Mouse (Mus musculus): ENCODE measurements around the gene Gm572. TPM values are rescaled to one million over a fixed set of nuclear protein-coding genes. Genes with fewer than 3 reads are reported as not detected.

The Gm572 gene
- total RNA-seq, 2 experiments from 2014 or later, result not detected

DNA sequence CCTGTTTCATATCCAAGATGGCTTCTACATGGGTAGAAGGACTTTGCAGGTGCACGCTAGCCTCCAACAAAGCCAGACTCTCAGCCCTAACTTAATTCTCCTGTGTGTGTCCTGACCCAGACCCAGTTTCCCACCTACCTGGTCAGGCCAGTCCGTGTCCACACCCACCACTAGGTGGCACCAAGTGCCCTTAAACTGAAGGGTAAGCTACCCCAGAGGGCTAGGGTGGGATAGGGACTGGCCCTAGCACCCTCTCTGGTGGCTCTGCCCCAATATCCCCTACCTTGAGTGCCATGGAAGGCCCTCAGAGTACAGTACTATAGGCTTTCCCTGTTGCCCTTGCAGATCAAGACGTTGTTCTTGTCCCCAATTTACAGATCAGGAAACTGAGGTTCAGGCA, 61.6 kb downstream of the Gm572 start:
- ATAC-seq (replicated peaks; ENCODE audit: low FRiP score, low TSS enrichment, poor library complexity, severe bottlenecking), result peak; percentile 67

DNA sequence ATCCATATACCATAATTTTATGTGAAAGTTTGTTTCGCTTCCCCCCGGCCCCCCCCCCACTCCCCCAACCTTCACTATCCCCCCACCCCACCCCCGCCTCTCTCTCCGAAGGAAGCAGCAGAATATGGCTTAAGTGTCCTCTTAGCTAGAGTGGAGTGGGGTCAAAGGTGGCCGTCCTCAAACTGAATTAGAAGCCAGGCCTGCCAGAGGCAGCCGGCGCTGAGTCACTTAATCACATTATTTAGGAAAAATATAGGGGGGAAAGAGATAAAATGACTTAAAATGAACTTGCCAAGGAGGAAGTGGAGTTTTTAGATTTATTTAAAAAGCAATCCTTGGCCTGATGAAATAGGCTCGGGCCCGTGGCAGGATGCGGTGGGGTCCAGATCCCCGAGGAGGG, 65.7 kb downstream of the Gm572 start:
- no peak for ATAC-seq (replicated peaks; ENCODE audit: low FRiP score, low TSS enrichment, poor library complexity, severe bottlenecking)

DNA sequence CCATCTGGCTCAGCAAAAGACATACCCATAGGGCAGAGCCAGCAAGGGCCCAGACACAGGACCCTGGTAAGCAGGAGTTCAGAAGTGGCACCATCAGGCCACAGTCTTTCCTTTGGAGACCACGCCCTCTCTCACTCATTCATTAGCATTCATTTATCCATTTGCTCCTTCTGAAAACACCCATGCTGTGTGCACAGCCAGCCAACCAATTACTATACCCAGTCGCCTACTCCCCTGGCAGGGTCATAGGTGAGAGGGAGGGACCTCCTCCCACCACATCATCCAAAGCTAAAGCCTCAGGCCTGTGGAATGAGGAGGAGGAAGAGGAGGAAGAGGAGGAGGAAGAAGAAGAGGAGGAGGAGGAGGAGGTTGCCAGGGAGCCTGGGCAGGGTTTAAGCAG, 67.3 kb downstream of the Gm572 start:
- ATAC-seq (replicated peaks; ENCODE audit: low FRiP score, low TSS enrichment, poor library complexity, severe bottlenecking), result 0 out of 2 replicates have a peak, but pooled peaks have one; percentile 24

DNA sequence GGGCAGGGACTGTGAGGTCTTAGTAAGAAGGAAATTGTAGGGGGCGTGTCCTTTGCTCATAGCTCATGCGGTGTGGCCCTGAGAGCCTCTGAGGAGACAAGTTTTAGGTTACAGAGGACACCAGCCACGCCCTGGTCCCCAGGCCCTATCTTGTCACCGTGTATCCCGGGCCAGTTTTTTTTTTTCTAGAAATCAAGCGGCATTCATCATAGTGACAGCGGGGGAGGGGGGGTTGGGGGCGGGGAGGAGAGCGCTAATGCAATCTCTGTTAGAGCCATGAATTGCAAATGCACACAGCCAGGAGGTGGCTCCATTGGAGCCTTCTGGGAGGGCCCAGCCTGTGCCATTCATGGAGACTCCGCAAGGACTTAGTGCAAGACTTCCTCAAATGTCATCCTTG, 68.2 kb downstream of the Gm572 start:
- no peak; the same call in 1 of the 2 replicates for ATAC-seq (replicated peaks; ENCODE audit: low FRiP score, low TSS enrichment, poor library complexity, severe bottlenecking)

DNA sequence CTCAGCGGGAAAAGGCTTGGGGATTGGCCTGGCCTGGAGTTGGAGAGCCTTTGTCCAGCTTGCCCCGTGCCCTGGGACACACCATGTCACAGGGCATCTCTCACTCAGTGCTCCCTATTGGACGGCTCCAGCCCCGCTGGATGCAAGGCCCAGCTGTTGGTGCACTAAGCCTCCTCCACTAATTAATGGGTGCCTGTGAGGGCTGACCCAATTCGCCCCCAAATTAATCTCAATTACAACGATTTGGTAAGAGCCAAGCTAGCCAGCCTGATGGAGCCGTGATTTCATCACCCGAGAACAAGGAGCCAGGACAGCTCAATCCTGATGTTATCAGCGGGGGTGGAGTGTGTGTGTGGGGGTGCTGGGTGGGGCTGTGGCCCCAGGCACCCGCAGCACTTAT, 69.5 kb downstream of the Gm572 start:
- ATAC-seq (replicated peaks; ENCODE audit: low FRiP score, low TSS enrichment, poor library complexity, severe bottlenecking), result no peak

DNA sequence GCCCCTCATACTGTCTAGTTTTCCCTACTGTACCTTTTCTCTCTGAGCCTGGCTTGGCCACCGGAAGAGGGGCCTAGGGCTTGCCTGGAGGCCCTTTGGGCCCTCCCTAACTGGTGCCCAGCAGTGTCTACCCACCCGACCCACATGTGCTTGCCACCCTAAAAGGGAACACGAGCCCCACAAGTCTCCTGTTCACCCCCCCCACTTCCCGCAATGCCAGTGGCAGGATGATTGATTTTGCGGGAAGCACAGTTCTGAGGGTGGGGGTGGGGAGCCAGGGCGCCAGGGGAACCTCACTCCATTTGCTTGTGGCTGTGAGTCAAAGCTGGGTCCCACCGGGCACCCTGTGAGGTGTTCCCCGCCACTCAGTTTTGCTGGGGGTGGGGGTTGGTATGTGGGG, 70.9 kb downstream of the Gm572 start:
- no peak for ATAC-seq (replicated peaks; ENCODE audit: low FRiP score, low TSS enrichment, poor library complexity, severe bottlenecking)

DNA sequence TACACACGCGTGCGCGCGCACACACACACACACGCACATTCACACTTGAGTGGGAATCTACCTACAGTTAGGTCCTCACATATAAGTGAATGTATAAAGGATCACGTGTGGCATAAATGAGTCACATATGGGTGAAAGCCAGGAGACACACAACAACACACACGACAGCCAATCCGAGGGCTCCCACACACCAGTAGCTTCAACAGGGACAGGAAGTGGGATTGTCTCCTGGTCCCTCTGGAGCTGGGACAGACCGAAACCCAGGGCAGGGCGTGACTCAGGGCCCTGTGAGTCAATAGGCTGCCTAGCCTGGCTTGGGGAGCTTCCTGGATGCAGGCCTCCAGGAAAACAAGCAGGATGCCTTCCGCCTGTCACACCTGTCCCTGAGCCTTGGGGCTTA, 71.6 kb downstream of the Gm572 start:
- ATAC-seq (replicated peaks; ENCODE audit: low FRiP score, low TSS enrichment, poor library complexity, severe bottlenecking), result no peak

DNA sequence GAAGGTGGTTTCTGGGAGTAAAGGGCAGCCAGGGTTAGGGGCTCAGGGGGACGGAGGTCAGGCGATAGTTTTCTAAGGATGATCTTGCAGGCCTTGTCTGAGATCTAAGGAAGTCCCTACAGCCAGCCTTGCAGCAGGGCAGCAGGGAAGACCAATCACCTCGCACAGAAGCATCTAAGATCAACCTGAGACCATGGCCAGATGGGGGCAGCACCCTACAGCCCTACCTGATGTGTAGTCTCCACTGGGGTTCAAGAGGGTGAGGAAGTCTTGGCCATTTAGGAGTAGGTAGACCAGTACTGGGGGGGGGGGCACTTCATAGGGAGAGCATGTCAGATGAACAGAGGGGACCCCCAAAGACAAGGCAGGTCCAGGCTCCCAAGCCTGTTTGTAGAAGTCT, 72.3 kb downstream of the Gm572 start:
- peak; percentile 44; the same call in 1 of the 2 replicates for ATAC-seq (replicated peaks; ENCODE audit: low FRiP score, low TSS enrichment, poor library complexity, severe bottlenecking)

Other genes starting within 250 kb of the Gm572 start
- gene Ubiad1, start 198.5 kb upstream of the Gm572 start, total RNA-seq (2014; fragmentation: Nextera tagmentation), result 14.9 and 21.7 TPM in 2 replicates
- 10.1 and 12.9 TPM in 2 replicates for gene Ubiad1, start 198.5 kb upstream of the Gm572 start, total RNA-seq (2017)
- 26.5 and 27.9 TPM in 2 replicates for gene Mtor, start 194.7 kb upstream of the Gm572 start, total RNA-seq (2014; fragmentation: Nextera tagmentation)
- gene Mtor, start 194.7 kb upstream of the Gm572 start, total RNA-seq (2017), result 9.1 and 12.2 TPM in 2 replicates
- gene Angptl7, start 142.9 kb upstream of the Gm572 start, total RNA-seq (2014; fragmentation: Nextera tagmentation), result not detected in 2 replicates
- not detected in 2 replicates for gene Angptl7, start 142.9 kb upstream of the Gm572 start, total RNA-seq (2017)
- gene Exosc10, start 84.9 kb upstream of the Gm572 start, total RNA-seq (2014; fragmentation: Nextera tagmentation), result 69.1 and 70.6 TPM in 2 replicates
- gene Exosc10, start 84.9 kb upstream of the Gm572 start, total RNA-seq (2017), result 54.7 and 66.6 TPM in 2 replicates
- 261 and 281 TPM in 2 replicates for gene Srm, start 51.8 kb upstream of the Gm572 start, total RNA-seq (2014; fragmentation: Nextera tagmentation)
- gene Srm, start 51.8 kb upstream of the Gm572 start, total RNA-seq (2017), result 31.8 and 77.4 TPM in 2 replicates
- gene Masp2, start 40.8 kb upstream of the Gm572 start, total RNA-seq (2014; fragmentation: Nextera tagmentation), result not detected in 2 replicates
- 0.33 TPM in 1 of 2 replicates, not detected in the other for gene Masp2, start 40.8 kb upstream of the Gm572 start, total RNA-seq (2017)
- 456 and 583 TPM in 2 replicates for gene Tardbp, start 16.3 kb upstream of the Gm572 start, total RNA-seq (2014; fragmentation: Nextera tagmentation)
- 804 and 881 TPM in 2 replicates for gene Tardbp, start 16.3 kb upstream of the Gm572 start, total RNA-seq (2017)
- 0.55 and 0.96 TPM in 2 replicates for gene Casz1, start 161.1 kb downstream of the Gm572 start, total RNA-seq (2014; fragmentation: Nextera tagmentation)
- 0.27 and 0.75 TPM in 2 replicates for gene Casz1, start 161.1 kb downstream of the Gm572 start, total RNA-seq (2017)

All from megakaryocyte-erythroid progenitor cell, adult 5-6 weeks (primary cell).